Mouse (Mus musculus) urinary bladder, adult 2 months (tissue): Measurements from ENCODE around the gene Olfr186. TPM values are rescaled to one million over a fixed set of nuclear protein-coding genes. Genes with fewer than 3 reads are reported as not detected.
"Not testable (repeated sequence)": the region's sequence is repeated elsewhere in the genome, so short reads cannot be mapped to it uniquely, and the experiment has no call there.

Experiments
- DNase-seq: peaks from one replicate; pipeline ENCODE4 v3.0.0; 2022; ENCODE audit warnings: low spot score
- polyA plus RNA-seq: library from polyadenylated mRNA; depleted of rRNA; stranded (reverse); fragments of >200 nt; gene quantifications from 2 replicates; pipeline ENCODE4 v1.2.3, GENCODE M21; 2012; rRNA removed

Olfr186 gene
- not detected in 2 replicates for polyA plus RNA-seq

GRCm38 (mm10) chr16:59030191-59030590 is at the start of gene Olfr186:
Gene Olfr186 (minus strand): TSS chr16:59030291.
- no peak for DNase-seq

- DNase-seq, result no peak
Observed at GRCm38 (mm10) chr16:59077905-59078304, 47.8 kb upstream of the Olfr186 start, which contains the start of gene Olfr190. Gene Olfr190 (minus strand): TSS chr16:59078005.

GRCm38 (mm10) chr16:59073520-59073919 is 43.4 kb upstream of the Olfr186 start:
- no peak for DNase-seq

- DNase-seq, result no peak
Observed at GRCm38 (mm10) chr16:59071755-59072154, 41.7 kb upstream of the Olfr186 start.

- not testable (repeated sequence) for DNase-seq
Observed at GRCm38 (mm10) chr16:59062411-59062810, 32.3 kb upstream of the Olfr186 start.

GRCm38 (mm10) chr16:59049286-59049685 is 19.2 kb upstream of the Olfr186 start:
- not testable (repeated sequence) for DNase-seq

GRCm38 (mm10) chr16:59048860-59049259 is 18.8 kb upstream of the Olfr186 start:
- no peak for DNase-seq

- DNase-seq, result no peak
Observed at GRCm38 (mm10) chr16:59047579-59047978, 17.5 kb upstream of the Olfr186 start.

- DNase-seq, result no peak
Observed at GRCm38 (mm10) chr16:59045835-59046234, 15.7 kb upstream of the Olfr186 start.

- no peak for DNase-seq
Observed at GRCm38 (mm10) chr16:59039710-59040109, 9.6 kb upstream of the Olfr186 start, which contains the start of gene Olfr187. Gene Olfr187 (minus strand): TSS chr16:59039767.

GRCm38 (mm10) chr16:59013357-59014018 is 16.6 kb downstream of the Olfr186 start:
- DNase-seq, result no peak

GRCm38 (mm10) chr16:59007146-59007545 is 22.9 kb downstream of the Olfr186 start:
- no peak for DNase-seq

- no peak for DNase-seq
Observed at GRCm38 (mm10) chr16:58995057-58995456, 35.0 kb downstream of the Olfr186 start, which contains the start of gene Olfr183. Gene Olfr183 (plus strand): TSS chr16:58995357.

Other genes starting within 250 kb of the Olfr186 start
- not detected in 2 replicates for gene Olfr173, start 230.0 kb downstream of the Olfr186 start, polyA plus RNA-seq
- not detected in 2 replicates for gene Olfr175-ps1, start 203.5 kb downstream of the Olfr186 start, polyA plus RNA-seq
- gene Olfr177, start 155.5 kb downstream of the Olfr186 start, polyA plus RNA-seq, result not detected in 2 replicates
- gene Olfr178, start 138.2 kb downstream of the Olfr186 start, polyA plus RNA-seq, result not detected in 2 replicates
- gene Olfr181, start 101.5 kb downstream of the Olfr186 start, polyA plus RNA-seq, result not detected in 2 replicates
- not detected in 2 replicates for gene Olfr180, start 100.9 kb downstream of the Olfr186 start, polyA plus RNA-seq
- not detected in 2 replicates for gene Olfr183, start 34.9 kb downstream of the Olfr186 start, polyA plus RNA-seq
- not detected in 2 replicates for gene Olfr187, start 9.5 kb upstream of the Olfr186 start, polyA plus RNA-seq
- not detected in 2 replicates for gene Olfr190, start 47.7 kb upstream of the Olfr186 start, polyA plus RNA-seq
- not detected in 2 replicates for gene Olfr191, start 59.5 kb upstream of the Olfr186 start, polyA plus RNA-seq
- not detected in 2 replicates for gene Olfr193, start 81.6 kb upstream of the Olfr186 start, polyA plus RNA-seq
- gene Olfr194, start 90.8 kb upstream of the Olfr186 start, polyA plus RNA-seq, result not detected in 2 replicates
- 0.03 TPM in 1 of 2 replicates, not detected in the other for gene Olfr195, start 116.8 kb upstream of the Olfr186 start, polyA plus RNA-seq
- not detected in 2 replicates for gene Olfr196, start 140.2 kb upstream of the Olfr186 start, polyA plus RNA-seq
- not detected in 2 replicates for gene Olfr198, start 173.2 kb upstream of the Olfr186 start, polyA plus RNA-seq
- not detected in 2 replicates for gene Olfr199, start 189.5 kb upstream of the Olfr186 start, polyA plus RNA-seq
- not detected in 2 replicates for gene Olfr201, start 242.3 kb upstream of the Olfr186 start, polyA plus RNA-seq